Mouse (Mus musculus) embryonic fibroblast, embryonic 13.5 days (primary cell): ENCODE measurements around the gene Trrap.

Experiments
- CTCF ChIP-seq: IDR thresholded peaks from 2 replicates; pipeline ENCODE4 v1.5.1; 2011; ENCODE audit warnings: mild to moderate bottlenecking, control low read depth, low read length, moderate library complexity, borderline replicate concordance; ENCODE audit not compliant: insufficient read depth
- POLR2A ChIP-seq: IDR thresholded peaks from 2 replicates; pipeline ENCODE4 v1.6.1; 2011; ENCODE audit warnings: low read depth, mild to moderate bottlenecking, control low read depth, low read length, moderate library complexity

- no peak for TF ChIP-seq POLR2A
- no peak for TF ChIP-seq CTCF
Observed at GRCm38 (mm10) chr5:144766646-144767045, 886 bp upstream of the Trrap start.
